Mouse (Mus musculus) right cerebral cortex, postnatal 25 days (tissue): Measurements from ENCODE around the gene Itpr2.

Source experiments
- DNase-seq: peaks from one replicate; pipeline ENCODE4 v3.0.0; 2022

Itpr2 gene

DNA sequence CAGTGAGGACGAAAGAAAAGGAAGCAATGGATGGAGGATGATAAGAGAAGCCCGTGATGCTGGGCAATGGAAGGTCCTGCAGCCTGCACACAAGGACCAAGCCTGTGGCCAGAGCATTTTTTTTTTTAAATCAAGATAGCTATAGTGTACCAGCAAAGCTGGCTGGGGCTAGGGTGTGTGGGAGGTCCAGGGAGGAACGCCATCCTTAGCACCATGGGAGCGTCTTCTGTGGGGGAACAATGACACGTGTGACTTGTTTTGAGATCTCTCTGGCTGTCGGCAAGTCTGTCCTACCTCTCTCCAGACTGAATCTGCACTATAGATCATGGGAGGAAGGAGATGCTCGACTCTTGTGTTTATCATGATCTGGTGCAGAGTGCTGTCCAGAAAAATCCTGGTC is 365.8 kb downstream of the Itpr2 start:
- no peak for DNase-seq

DNA sequence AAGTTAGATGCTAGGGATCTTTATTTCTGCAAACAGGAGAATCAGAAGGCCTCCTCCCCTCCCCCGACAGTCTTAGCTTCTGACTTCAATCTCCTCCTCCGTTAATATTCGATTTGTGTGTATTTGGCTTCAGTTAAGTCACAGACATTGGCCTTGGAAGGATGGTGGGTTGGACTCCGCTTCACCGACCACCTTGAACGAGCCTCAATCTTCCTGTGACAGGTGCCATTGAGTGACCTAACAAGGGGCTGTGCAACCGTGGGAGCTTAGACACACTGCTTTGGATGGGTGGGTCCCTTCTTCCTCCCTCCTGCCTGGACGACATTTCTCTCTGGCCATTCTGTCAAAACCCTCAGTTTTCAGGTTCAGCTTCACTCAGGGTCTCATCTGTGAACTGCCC is 366.7 kb downstream of the Itpr2 start:
- DNase-seq: no peak

DNA sequence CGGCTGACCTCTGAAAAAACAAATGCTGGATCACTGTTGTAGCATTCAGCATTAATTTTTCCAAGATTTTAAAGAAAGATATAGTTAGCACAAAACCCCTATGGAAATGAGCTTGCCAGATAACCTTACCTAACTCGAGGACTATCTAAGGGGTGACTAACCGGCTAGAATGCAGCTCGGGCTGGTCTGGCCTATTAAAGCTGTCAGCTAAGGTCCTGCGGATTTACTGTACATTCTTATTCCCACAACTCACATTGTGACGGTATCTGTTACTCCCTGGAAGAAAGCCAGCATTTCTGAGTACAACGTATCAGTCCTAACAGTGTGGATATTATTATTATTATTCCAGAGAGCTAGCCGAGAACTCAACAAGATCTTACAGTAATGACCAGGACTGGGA is 368.1 kb downstream of the Itpr2 start:
- no peak for DNase-seq

DNA sequence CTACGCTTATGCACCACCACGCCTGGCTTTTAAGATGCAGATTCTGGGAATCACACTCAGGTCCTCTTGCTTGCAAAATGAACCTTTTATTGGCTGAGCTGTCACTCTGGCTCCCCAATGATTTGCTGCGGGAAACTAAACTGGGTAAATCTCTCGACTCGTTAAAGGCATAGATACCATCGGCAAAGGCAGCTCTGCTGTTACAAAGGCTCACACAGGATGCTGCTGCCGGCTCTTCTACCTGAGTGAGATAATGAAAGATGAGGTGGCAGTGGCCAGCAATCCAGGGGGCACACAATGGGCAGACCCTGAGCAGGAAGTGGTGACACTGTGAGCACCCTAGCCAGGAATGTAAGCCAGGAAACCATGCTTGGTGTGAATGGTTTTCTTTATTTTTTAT is 373.0 kb downstream of the Itpr2 start:
- DNase-seq: no peak

DNA sequence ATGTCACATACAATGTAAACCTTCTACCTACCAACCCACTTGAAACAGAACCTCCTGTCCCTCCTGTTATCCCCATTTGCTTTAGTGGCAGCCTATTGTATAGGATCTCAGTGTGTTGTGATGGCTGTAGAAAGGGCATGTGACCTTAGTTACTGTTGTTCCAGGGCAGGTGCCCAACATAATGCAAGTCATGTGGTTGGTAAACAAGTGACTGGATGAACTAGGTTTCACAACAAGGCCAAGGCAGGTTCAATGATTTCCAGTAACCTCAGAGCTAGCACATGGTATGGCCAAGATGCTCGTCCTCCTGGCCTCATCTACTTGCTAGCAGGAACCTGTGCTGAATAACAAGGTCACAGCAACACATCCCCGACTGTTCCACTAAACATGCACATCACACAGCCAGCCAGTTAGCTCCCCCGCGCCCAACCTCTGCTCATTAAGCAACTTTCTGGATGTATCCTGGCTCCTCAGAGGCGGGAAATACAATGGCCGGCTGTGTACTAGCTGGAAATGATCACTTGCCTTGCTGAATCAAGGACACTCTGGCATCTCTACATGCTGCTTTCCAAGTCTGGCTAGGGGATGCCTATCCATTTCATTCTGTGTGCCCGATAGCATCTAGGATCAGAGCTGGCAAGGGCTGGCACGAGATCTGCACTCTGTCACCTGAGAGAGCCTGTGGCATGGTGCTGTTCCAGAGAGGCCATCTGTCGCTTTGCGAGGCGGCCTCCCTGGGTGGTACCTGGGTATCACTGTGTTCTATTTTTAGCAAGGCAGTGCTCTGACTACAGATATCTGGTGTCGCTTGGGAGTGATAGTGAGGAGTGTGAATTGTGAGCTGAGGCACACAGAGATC is 375.0 kb downstream of the Itpr2 start:
- no peak for DNase-seq

DNA sequence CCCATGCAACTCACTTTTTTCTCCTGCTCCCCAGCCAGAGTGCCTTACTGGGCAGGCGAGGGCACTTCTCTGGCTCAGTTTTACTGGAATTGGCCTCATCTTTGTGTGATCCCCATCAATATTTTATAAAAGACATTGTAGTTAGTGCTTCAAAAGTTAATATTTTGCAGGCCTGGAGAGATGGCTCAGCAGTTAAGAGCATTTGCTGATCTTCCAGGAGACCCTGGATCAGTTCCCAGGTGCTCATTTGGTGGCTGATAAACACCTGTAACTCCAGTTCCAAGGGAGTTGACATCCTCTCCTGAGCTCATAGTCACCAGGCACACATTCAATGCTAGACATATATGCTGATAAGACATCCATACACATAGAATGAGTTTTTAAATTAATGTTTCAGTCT is 376.4 kb downstream of the Itpr2 start:
- DNase-seq: no peak

DNA sequence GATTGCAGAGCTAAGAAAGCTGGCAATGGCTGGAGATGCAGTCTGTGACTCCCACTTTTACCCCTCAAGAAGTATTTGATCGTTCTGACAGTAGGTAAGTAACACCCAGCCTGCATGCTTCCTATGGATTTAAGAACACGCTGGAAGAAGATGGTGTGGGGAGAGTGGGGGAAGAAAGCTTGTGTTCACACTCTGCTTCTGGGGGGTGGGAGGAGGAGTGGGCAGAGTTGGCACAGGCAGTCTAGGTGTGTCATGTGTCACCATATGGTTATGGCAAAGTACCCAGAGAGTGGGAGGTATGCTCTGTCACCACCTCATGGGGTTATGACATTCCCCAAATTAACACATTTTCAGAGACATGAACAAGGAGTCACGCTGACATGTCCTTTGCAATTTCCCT is 377.5 kb downstream of the Itpr2 start:
- peak; percentile 28 for DNase-seq

DNA sequence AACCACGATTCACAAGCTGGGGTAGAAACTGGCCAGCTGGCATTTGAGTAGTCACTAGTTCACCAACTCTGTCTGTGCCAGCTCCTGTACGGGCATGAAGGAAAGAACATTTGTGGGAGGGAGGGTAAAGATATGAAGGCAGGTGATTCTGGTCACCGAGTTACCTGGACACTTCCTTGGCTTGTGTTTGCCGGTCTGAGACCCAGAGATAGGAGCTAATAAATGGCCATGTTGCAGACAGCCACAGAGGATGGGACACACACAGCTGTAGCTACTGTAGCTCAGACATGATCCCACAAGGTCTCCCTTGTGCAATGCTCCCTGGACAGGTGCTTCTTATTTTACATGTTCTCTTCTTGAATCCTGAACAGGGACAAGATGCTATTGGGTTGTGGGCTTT is 378.4 kb downstream of the Itpr2 start:
- no peak for DNase-seq

DNA sequence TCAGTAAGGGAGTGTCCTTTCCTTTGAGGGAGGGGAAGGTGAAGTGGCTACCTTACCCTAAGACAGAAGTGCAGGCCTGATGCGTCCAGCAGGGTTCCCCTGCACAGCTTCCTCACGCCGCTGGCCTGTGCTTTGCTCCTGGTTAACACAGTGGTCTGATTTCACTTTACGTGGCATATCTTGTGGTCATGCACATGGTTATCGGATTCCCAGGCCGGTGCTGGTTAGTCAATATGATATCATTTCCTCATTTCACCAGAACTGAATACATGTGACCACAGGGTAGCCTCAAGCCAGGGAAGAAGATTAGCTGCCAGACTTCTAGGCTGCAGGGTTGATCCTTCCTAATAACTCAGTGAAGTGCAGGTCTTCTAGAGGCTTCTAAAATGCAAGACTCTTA is 381.9 kb downstream of the Itpr2 start:
- DNase-seq: no peak

DNA sequence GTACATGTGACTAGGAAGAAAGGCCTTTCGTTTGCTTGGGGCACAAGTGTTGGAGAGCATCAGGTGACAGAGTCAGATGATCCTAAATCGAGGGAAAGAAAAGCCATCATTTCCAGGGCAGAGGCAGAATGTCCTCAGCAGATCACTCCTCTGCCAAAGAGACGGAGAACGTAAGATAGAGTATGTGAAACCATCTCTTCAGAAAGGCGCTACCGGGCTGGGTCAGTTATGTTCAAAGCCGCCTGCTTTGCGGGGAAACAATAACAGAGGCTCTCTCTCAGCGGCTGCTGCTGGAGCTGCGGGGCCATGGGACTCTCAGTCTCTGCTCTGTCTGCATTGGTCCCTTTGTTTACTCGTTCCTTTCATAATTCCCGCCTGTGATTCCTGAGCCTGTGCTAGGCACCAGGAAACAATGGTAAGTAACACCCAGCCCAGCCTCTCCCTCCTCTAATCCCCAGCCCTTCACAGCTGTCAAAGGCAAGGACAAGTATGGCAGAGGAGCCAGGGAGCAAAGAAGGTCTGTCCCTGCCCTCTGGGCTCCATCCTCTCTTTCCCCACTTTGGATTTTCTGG is 387.2 kb downstream of the Itpr2 start:
- no peak for DNase-seq

DNA sequence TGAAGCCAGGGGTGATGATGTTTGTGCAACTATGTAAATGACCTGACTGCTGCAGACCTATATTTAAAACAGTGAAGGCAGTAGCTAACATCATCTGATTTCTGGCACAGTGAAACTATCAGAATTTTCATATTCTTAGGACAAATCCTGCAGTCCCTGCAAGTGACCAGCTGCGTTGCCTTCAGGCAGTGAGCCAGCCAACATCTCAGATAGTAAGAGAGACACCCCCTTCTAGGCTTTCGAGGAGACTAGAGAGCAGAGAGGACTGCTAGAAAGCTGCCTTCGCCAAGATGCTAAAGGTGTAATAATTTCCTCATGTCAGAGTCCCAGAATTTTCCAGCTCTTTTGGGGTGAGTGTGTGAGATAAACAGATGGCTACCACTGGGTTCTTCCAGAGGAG is 388.0 kb downstream of the Itpr2 start:
- no peak for DNase-seq

DNA sequence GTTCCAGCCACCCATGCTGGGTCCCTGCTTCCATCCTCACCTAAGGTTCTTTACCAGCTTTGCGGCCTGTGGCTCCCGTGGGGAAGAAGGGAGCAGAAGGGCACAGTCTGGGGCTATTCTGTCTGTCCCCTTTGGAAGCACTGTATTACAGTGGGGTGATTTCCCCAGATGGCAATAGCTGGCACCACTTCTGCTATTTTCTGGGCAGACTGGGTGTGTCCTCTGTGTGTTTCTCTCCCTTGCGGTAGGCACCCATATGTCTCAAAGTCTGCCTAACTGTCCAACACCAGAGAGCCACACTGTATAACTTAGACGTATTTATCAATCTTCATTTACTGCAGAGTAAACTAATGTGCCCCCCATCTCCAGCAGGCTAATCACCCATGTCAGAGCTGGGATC is 388.9 kb downstream of the Itpr2 start:
- DNase-seq: no peak

DNA sequence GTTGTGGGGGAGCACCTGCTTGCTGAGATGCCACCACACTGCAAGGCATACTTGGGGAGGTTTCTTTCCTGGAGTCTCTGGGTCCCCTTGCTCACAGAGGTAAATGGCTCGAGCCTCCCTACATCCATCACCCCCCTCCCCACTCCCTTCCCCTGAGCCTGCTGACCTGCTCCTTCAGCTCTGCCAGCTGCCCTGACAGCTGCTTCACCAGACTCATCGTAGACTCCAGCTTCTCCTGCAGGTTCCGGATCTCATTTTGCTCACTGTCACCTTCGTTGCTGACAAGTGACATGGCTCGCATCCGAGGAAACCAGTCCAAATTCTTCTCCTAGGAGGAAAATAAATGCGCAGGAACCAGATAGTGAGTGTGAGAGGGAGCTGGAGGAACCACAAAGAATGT is 389.8 kb downstream of the Itpr2 start:
- no peak for DNase-seq

DNA sequence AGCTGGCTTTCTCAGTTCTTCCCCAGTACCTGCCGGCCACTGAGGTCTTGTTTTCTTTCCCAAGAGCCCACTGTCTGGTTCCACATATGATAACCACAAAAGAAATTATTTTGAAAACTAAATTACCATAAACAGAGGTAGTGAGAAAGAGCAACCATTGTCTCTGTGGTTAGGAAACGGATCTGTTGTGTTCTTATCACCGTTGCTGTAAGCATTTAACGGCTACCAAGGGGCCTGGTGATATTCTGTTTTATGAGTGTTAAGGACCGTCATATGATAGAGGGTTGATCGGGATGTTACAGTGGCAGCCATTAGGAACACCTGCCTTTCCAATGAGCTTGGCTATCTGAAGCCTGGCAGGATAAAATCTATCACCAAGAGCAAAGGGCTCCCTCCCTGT is 390.2 kb downstream of the Itpr2 start:
- DNase-seq: no peak

DNA sequence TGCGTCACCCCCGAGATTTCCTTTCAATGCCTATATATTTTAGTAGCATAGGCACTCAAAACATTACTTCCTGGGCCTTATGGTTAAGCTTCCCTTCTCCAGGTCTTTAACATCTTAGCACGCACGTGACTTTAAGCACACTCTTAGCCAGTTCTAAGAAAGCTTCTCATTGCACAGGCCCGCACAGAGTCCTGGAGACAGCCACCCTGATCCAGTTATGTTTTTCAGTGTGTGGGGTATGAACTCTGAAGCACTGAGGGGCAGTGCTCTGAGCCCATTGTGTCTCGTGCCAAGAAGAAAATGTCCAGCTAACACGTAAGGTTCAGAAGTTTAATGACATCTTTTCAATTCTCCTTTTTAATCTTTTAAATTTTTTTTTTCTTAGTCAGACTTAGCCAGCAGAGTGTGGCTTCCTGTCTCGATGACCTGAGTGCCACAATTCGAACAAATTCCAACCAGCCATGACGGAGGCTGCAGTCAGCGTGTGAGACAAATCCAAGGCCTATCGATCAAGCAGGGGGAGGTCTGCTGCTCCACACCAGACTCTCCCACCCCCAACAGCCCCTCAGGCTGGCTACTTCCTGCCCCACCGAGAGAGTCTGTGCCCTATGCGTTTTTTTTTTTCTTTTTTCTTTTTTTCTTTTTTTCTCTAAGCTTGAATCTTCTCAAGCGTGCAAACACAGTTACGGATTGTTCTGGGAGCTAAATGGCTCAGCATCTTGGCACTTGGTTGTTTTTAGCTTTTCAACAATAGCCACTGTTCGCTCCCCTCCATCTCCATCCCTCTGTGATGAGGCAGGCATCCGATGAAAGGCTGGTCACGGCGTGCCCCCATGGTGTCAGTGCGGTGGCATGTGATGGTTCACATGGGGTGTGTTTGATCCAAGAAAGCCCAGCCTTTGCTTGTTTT is 390.9 kb downstream of the Itpr2 start:
- DNase-seq: no peak

DNA sequence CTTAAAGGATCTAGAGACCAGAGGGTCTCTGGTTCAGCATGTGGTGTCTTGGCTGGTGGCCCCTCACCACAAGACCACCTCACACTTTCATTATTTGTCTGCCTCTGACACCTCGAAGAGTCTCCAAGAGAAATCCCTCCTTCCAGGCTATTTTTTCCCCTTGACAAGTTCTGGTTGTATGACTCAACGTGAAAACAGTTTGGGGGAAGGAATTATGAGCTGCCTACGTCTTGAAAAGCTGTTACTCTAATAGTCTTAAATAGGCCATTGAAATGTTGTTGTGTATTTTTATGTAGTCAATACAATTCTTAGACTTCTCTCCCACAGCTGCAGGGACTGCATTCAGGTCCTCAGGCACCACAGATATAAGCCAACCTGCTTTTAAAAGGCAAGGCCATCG is 391.6 kb downstream of the Itpr2 start:
- no peak for DNase-seq

DNA sequence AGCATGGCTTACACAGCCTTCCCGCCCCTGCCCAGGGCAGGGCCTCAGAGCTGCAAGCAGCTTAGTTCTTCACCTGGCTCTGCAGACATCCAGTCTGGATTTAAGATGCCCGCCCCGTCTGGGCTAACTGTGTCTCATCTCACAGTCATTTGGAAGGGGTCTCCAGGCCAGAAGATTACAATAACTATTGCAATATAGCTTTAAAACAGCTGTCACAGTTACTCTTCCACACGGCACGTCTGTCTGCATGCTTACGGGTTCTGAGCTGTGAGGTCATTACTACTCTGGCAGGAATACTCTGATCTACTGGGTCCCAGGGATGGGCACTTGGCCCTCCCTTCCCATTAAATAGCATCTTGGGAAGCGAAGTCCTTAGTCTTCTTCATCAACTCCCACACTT is 393.3 kb downstream of the Itpr2 start:
- DNase-seq: no peak

DNA sequence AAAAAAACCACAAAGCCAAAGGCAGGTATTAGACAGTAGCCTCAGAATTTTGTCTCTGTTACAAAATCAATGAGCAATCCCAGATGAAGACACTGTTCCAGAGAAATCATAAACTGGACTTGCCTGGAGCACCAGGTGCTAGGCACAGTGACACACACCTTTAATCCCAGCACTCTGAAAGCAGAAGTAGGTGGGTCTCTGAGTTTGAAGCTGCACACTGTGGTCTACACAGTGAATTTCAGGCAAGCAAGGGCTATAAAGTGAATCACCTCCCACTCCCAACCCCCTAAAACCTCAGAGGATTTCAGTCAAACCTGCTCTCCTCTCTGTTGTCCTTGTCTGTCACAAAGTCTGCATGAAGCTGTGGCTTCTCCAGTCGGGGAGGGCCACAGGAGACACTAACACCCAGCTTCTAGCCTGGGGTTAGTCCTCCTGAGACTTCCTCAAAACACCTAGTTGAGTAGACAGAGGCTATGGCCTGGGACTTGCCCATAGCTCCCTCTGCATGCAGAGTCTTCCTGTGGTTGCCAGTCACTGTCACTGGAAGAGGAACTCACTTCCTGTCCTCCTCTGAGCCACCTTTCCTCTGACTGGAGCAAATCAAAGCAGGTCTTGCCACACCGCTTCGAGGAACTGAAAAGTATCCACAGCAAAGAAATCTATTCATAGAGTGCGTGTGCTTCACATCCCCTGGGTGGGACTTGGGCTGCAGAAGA is 394.7 kb downstream of the Itpr2 start:
- no peak for DNase-seq

DNA sequence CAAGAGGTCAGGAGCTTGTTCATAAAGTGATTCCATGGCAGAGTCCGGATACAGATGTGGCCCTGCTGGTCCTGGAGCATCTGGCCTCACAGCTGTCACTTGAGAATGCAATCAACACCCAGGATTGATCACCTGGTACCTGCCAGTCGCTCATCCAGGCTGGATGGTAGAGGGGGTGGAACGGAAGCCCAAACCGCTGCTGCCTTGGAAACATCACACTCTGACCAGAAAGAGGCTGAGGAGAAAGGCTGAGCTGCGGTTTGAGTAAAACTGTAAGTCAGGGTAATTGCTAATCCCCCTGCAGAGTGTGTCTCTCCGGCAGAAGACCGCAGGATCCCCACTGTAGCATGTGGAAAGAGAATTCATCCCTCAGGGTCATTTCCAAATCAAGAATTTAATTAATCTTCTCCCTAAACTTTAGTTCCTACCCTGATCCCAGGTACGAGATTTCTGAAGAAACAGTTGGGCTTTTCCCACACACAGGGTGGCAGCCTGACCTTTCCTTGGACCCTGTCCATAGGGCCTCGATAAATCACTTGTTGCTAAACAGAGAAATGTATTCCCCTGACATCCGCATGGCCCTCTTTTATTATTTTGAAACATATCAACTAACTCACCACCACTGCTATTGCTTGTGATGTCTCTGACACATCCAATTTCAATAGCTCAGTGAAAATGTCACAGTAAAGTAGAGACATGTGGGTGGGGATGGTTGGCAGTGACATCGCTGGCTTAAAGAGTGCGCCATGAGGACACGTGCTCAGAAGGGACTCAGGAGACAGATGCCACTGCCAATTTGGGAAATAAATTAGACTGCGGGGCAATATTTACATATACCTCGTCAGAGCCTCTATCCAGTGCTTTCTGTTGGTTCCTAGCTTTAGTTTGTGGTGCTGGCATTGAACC is 418.7 kb downstream of the Itpr2 start:
- DNase-seq: no peak

DNA sequence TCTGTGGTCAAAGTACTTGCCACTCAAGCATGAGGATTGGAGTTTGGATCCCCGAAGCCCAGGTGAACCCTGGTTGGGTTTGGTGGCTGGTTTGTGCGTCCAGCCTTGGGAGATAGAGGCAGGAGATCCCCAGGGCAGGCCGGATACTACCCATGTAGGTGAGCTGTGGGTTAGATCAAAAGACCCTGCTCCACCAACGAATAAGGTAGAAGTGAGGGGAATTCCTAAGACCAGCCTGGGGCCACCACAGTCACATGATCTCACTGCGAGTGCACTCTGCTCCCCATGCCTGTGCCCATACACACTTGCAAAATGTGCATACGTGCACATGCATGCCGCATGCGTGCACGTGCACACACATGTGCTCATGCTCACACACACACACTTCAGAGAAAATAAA is 419.5 kb downstream of the Itpr2 start:
- DNase-seq: no peak

DNA sequence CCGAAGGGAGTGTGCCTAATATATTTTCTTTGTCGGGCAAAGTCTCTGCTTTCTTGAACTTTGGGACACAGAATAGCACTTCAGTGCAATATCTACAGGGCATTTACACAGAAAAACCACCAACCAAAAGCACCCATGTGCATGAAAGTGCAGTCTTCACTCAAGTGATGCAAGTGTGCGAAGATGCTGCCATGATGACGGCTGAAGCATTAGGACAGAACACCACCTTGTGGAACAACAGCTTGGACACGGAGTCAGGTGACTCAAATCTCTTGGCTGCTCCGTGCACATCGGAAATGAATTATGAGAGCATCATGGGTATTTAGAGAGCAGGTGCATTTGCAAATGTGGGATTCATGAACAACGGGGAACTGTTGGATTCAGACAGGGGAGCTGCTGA is 420.4 kb downstream of the Itpr2 start:
- no peak for DNase-seq
